Mouse (Mus musculus): ENCODE data around the gene Gm49510. TPM values are rescaled to one million over a fixed set of nuclear protein-coding genes. Genes with fewer than 3 reads are reported as not detected.

Gm49510 gene
- polyA plus RNA-seq, 1 experiment = not detected

DNA sequence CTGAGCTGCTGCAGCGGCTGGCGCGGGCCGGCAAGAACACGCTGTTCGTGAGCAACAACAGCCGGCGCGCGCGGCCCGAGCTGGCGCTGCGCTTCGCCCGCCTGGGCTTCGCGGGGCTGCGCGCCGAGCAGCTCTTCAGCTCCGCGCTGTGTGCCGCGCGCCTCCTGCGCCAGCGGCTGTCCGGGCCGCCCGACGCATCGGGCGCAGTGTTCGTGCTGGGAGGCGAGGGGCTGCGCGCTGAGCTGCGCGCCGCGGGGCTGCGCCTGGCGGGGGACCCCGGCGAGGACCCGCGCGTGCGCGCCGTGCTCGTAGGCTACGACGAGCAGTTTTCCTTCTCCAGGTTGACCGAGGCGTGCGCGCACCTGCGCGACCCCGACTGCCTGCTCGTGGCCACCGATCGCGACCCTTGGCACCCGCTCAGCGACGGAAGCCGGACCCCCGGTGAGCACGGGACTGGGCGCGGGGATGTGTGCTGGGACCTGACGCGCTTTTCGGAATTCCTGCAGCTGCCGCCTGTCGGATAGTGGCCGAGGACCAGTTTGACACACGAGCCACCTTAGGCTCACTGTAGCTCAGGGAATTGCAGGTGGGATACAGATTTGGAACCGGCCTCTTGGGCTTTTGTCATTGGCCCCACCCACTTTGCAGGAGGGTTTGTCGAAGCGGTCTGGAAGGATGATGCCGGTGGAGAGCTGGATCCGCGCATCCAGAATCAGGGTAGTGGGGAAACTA lies 14.8 kb downstream of the Gm49510 start:
- Histone ChIP-seq H3K36me3 (ENCODE audit: control insufficient read depth, insufficient read depth, low read length) (no peaks in the 10 kb centered on the region), H3K27ac (ENCODE audit: insufficient read depth, low read depth, low read length) (no peak overlapping the region), H3K4me1 (ENCODE audit: control insufficient read depth, insufficient read depth, low read length) (no peaks in the 10 kb centered on the region), H3K4me3 (ENCODE audit: insufficient read depth, low read depth, low read length) (peak overlapping the region; percentile 29; the same call in 1 of the 2 replicates), H3K27me3 (replicated peaks; ENCODE audit: control insufficient read depth, insufficient read depth, low read length) (no peaks in the 10 kb centered on the region)
- WGBS = 3% methylated on average over 87 of the region's 87 CpGs
- TF ChIP-seq POLR2A (IDR thresholded peaks at IDR 0.05; ENCODE audit: low read depth, low read length) (no peak), CTCF (conservative IDR thresholded peaks at IDR 0.05; ENCODE audit: insufficient read depth, insufficient read length, low read depth, low read length) (no peak)
- DNase-seq = no peak

DNA sequence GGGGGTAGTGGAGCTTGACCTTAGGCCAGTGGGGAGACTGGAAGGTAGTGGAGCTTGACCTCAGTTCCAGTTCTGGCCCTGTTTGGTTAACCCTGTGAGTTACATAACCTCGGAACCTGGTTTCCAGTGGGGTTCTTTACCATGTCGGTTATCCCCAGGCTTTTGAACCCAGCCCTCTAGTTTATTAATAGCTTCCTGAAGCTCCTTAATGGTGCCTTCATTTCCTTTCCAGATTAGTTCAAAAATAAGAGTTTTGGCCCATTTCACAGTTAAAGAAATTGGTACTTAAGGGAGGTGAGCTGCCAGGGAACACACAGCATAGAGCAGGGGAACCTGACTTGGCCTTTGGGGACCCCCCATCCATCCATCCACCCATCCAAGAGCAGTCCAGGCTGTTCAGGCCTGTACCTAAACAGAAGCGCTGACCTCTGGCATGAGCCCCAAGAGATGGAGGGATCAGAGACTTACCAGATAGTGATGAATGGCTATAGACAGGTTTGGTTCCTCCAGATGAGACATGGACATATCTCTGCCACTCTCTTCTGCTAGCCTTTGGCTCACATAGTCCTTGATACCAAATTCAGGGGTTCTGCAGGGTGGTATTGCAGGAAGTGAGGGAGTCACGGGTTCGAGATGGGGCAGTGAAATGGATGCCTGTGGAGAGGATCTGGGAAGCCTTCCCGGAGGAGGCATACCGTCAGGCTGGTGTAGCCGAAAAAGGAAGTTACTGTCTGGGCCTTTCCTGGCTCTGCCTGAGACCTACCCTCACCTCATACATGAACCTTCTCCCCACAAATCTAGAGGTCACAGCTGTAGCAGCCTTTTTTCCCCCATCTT lies 15.6 kb downstream of the Gm49510 start:
- H3K27me3 ChIP-seq (replicated peaks; ENCODE audit: control insufficient read depth, insufficient read depth, low read length) = no peaks in the 10 kb centered on the region
- DNase-seq = peak; percentile 24
- 60% methylated on average over 8 of the region's 8 CpGs for WGBS
- no peaks in the 10 kb centered on the region for H3K36me3 ChIP-seq (ENCODE audit: control insufficient read depth, insufficient read depth, low read length)
- no peak overlapping the region for H3K4me3 ChIP-seq (ENCODE audit: insufficient read depth, low read depth, low read length)
- no peak overlapping the region for H3K27ac ChIP-seq (ENCODE audit: insufficient read depth, low read depth, low read length)
- no peaks in the 10 kb centered on the region for H3K4me1 ChIP-seq (ENCODE audit: control insufficient read depth, insufficient read depth, low read length)
- TF ChIP-seq POLR2A (IDR thresholded peaks at IDR 0.05; ENCODE audit: low read depth, low read length) (no peak), CTCF (conservative IDR thresholded peaks at IDR 0.05; ENCODE audit: insufficient read depth, insufficient read length, low read depth, low read length) (no peak)

DNA sequence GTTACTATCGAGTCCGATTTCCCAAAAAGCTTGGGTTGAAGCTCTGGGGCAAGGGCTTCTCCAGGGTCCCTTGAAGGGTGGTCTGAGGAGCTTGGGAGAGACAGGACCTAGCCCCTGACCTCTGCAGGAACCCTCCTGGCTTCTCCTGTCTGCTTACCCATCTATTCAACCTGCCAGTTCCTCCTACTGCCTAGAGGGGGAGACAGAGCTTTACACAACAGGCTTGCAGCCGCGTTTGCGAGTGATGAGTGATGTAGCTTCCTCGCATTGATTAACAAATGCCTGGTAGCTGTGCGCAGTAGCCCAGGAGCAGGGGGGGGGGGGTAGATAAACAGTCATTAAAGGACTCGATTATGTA lies 16.2 kb downstream of the Gm49510 start:
- Histone ChIP-seq H3K27ac (ENCODE audit: insufficient read depth, low read depth, low read length) (no peak overlapping the region), H3K4me3 (ENCODE audit: insufficient read depth, low read depth, low read length) (no peak overlapping the region), H3K4me1 (ENCODE audit: control insufficient read depth, insufficient read depth, low read length) (no peaks in the 10 kb centered on the region), H3K27me3 (replicated peaks; ENCODE audit: control insufficient read depth, insufficient read depth, low read length) (no peaks in the 10 kb centered on the region), H3K36me3 (ENCODE audit: control insufficient read depth, insufficient read depth, low read length) (no peaks in the 10 kb centered on the region)
- 14% methylated on average over 8 of the region's 8 CpGs for WGBS
- no peak for TF ChIP-seq POLR2A (IDR thresholded peaks at IDR 0.05; ENCODE audit: low read depth, low read length)
- peak; percentile 98 for TF ChIP-seq CTCF (conservative IDR thresholded peaks at IDR 0.05; ENCODE audit: insufficient read depth, insufficient read length, low read depth, low read length)
- DNase-seq = peak; percentile 83

DNA sequence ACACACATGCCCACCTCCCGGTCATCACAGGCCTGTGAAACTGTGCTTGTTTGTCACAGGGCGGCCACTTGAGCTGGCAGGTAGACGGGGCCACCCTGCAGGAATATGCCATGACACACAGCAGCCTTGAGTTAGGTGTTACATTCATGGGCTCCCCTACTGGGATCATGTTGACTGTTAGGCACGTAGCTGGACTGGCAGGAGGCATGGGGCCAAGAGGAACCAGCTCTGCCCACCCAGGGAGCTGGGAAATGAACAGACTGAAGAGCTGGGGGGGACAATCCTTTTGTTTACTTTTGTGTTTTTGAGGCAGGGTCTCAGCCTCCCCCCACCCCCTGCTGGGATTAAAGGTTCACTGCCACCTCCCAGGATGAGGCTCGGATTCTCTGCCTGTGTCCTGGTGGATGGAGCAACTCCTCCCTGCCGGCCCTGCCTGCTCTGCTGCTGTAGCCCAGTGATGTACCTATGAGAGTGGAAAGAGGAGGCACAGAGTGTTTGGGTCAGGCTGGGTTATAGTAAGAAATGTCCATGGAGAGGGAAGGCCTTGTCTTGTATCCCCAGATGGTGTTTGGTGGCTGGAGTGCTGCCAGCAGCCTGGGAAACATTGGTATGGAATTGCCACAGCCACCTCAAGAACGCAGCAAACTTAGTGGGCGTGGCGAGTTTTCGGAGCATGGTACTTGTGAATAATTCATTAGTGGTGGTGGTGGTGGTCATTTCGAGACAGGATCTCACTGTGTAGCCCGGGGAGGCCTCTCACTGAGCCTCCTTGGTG lies 16.8 kb downstream of the Gm49510 start:
- Histone ChIP-seq H3K27me3 (replicated peaks; ENCODE audit: control insufficient read depth, insufficient read depth, low read length) (no peaks in the 10 kb centered on the region), H3K27ac (ENCODE audit: insufficient read depth, low read depth, low read length) (no peak overlapping the region), H3K4me3 (ENCODE audit: insufficient read depth, low read depth, low read length) (no peak overlapping the region), H3K36me3 (ENCODE audit: control insufficient read depth, insufficient read depth, low read length) (no peaks in the 10 kb centered on the region), H3K4me1 (ENCODE audit: control insufficient read depth, insufficient read depth, low read length) (no peaks in the 10 kb centered on the region)
- TF ChIP-seq CTCF (conservative IDR thresholded peaks at IDR 0.05; ENCODE audit: insufficient read depth, insufficient read length, low read depth, low read length) = no peak
- no peak for TF ChIP-seq POLR2A (IDR thresholded peaks at IDR 0.05; ENCODE audit: low read depth, low read length)
- WGBS = 74% methylated on average over 12 of the region's 12 CpGs
- no peak for DNase-seq

DNA sequence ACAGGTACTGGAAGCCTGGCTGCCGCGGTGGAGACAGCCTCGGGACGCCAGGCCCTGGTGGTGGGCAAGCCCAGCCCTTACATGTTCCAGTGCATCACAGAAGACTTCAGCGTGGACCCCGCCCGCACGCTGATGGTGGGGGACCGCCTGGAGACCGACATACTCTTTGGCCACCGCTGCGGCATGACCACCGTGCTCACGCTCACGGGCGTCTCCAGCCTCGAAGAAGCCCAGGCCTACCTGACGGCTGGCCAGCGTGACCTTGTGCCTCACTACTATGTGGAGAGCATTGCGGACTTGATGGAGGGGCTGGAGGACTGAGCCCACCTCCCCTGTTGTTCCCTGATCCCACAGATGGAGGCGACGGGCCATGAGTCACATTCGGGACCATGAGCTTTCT lies 18.7 kb downstream of the Gm49510 start:
- no peak overlapping the region for H3K27ac ChIP-seq (ENCODE audit: insufficient read depth, low read depth, low read length)
- H3K4me3 ChIP-seq (ENCODE audit: insufficient read depth, low read depth, low read length) = no peak overlapping the region
- no peaks in the 10 kb centered on the region for H3K36me3 ChIP-seq (ENCODE audit: control insufficient read depth, insufficient read depth, low read length)
- TF ChIP-seq POLR2A (IDR thresholded peaks at IDR 0.05; ENCODE audit: low read depth, low read length) = no peak
- WGBS = 93% methylated on average over 23 of the region's 23 CpGs
- DNase-seq = no peak
- H3K27me3 ChIP-seq (replicated peaks; ENCODE audit: control insufficient read depth, insufficient read depth, low read length) = no peaks in the 10 kb centered on the region
- no peaks in the 10 kb centered on the region for H3K4me1 ChIP-seq (ENCODE audit: control insufficient read depth, insufficient read depth, low read length)

DNA sequence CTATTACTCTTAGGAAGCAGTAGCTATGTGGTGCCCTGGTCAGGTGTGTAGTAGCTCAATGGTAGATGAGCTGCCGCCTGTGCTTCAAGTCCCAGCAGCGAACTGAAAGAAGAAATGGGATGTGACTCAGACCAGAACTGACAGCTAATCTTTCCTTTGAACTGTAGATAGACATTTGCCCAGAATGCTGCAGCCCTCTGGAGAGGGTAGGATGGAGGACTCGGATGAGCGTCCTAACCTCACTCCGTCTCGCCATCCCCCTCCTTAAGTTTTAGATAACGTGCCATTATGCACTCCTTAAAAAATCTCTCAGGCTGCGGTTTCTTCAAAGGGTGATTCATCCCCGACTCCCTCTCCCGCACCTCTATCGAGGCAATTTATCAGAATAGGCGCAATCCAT lies 20.4 kb downstream of the Gm49510 start:
- DNase-seq = no peak

DNA sequence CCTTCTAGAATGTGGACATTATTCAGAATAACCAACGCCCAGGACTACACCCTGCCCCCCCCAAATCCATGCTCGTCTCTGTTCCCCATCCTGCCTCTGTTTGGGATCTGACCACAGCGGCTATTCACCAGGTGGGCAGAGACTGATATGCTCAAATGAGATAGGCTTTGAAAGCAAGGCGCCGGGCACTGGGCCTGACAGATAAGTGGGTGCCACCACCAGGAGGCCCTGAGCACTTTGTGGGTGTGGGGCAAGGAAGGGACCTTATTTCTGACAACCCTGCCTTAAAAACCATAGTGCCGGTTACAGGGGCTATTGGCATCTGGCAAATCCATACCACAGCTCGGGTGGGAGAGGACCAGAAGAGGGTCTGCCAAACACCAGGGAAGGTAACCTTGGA lies 23.2 kb downstream of the Gm49510 start:
- 95% methylated on average over 7 of the region's 7 CpGs for WGBS
- H3K36me3 ChIP-seq (ENCODE audit: control insufficient read depth, insufficient read depth, low read length) = no peaks in the 10 kb centered on the region
- TF ChIP-seq POLR2A (IDR thresholded peaks at IDR 0.05; ENCODE audit: low read depth, low read length) (no peak), CTCF (conservative IDR thresholded peaks at IDR 0.05; ENCODE audit: insufficient read depth, insufficient read length, low read depth, low read length) (no peak)
- no peak overlapping the region for H3K27ac ChIP-seq (ENCODE audit: insufficient read depth, low read depth, low read length)
- no peak overlapping the region for H3K4me3 ChIP-seq (ENCODE audit: insufficient read depth, low read depth, low read length)
- H3K27me3 ChIP-seq (replicated peaks; ENCODE audit: control insufficient read depth, insufficient read depth, low read length) = no peaks in the 10 kb centered on the region
- DNase-seq = no peak
- H3K4me1 ChIP-seq (ENCODE audit: control insufficient read depth, insufficient read depth, low read length) = peaks cover 18% of the 10 kb centered on the region

More for the DNA sequence above, 20.4 kb downstream of the Gm49510 start:
- H3K4me1 ChIP-seq (ENCODE audit: control insufficient read depth, insufficient read depth, low read length) = no peaks in the 10 kb centered on the region
- TF ChIP-seq POLR2A (IDR thresholded peaks at IDR 0.05; ENCODE audit: low read depth, low read length) = no peak
- TF ChIP-seq CTCF (conservative IDR thresholded peaks at IDR 0.05; ENCODE audit: insufficient read depth, insufficient read length, low read depth, low read length) = no peak
- no peaks in the 10 kb centered on the region for H3K36me3 ChIP-seq (ENCODE audit: control insufficient read depth, insufficient read depth, low read length)
- 87% methylated on average over 12 of the region's 12 CpGs for WGBS
- H3K27ac ChIP-seq (ENCODE audit: insufficient read depth, low read depth, low read length) = no peak overlapping the region
- H3K27me3 ChIP-seq (replicated peaks; ENCODE audit: control insufficient read depth, insufficient read depth, low read length) = no peaks in the 10 kb centered on the region
- H3K4me3 ChIP-seq (ENCODE audit: insufficient read depth, low read depth, low read length) = no peak overlapping the region

Data from kidney, adult 2 months (tissue).